Mouse (Mus musculus) heart, embryonic 16.5 days (tissue): Measurements from ENCODE around the gene Ambra1. TPM values are rescaled to one million over a fixed set of nuclear protein-coding genes. Genes with fewer than 3 reads are reported as not detected.

Source experiments
- ATAC-seq: fragments of 200-750 bp; cut with Nextera tagmentation; replicated peaks from 2 replicates; pipeline ENCODE4 v1.8.0; 2017; ENCODE audit warnings: moderate number of reproducible peaks; ENCODE audit not compliant: insufficient read depth, low FRiP score; ENCODE audit errors: extremely low read depth
- H3K27ac ChIP-seq: fragments of 300-500 bp; sonication (generic); 2 replicates; pipeline ENCODE4 v1.5.1; 2014; ENCODE audit warnings: mild to moderate bottlenecking, low read length, control low read depth, moderate library complexity
- H3K27me3 ChIP-seq: fragments of 300-500 bp; sonication (generic); 2 replicates; pipeline ENCODE4 v1.6.1; 2014; ENCODE audit warnings: low read length, mixed read lengths; ENCODE audit not compliant: control insufficient read depth, insufficient read depth
- H3K36me3 ChIP-seq: fragments of 300-500 bp; sonication (generic); 2 replicates; pipeline ENCODE4 v1.6.1; 2014; ENCODE audit not compliant: control insufficient read depth, insufficient read depth
- H3K4me1 ChIP-seq: fragments of 300-500 bp; sonication (generic); 2 replicates; pipeline ENCODE4 v1.6.1; 2014; ENCODE audit warnings: low read length, mixed read lengths; ENCODE audit not compliant: control insufficient read depth, insufficient read depth
- H3K4me2 ChIP-seq: fragments of 300-500 bp; sonication (generic); 2 replicates; pipeline ENCODE4 v1.6.1; 2014; ENCODE audit warnings: low read depth, mild to moderate bottlenecking, control low read depth, low read length
- H3K4me3 ChIP-seq: fragments of 300-500 bp; sonication (generic); 2 replicates; pipeline ENCODE4 v1.5.1; 2014; ENCODE audit warnings: mild to moderate bottlenecking, control low read depth, low read length
- H3K9ac ChIP-seq: fragments of 300-500 bp; sonication (generic); 2 replicates; pipeline ENCODE4 v1.6.1; 2014; ENCODE audit warnings: low read length, control low read depth
- H3K9me3 ChIP-seq: fragments of 300-500 bp; sonication (generic); replicated peaks from 2 replicates; pipeline ENCODE4 v1.6.1; 2016; ENCODE audit warnings: low read length; ENCODE audit not compliant: control insufficient read depth
- WGBS: fragments of 180-500 bp; shearing (Covaris S2); extraction: QIAGEN DNeasy Blood & Tissue Kit; methylation state at CpG from one replicate; pipeline ENCODE4 v1.1.7; 2014; 5-methylcytosine and 5-hydroxymethylcytosine counted together
- polyA plus RNA-seq: library from polyadenylated mRNA; unstranded; fragments of >200 nt; fragmentation: Nextera tagmentation; extraction: Ambion mirVana; gene quantifications from 2 replicates; pipeline ENCODE4 v1.2.1, GENCODE M21; 2015

Ambra1 gene
- polyA plus RNA-seq, 1 experiment from 2014 or later = 11.3 TPM

GRCm38 (mm10) chr2:91834272-91834671 is 104.3 kb downstream of the Ambra1 start:
- no peak overlapping the region for H3K9ac ChIP-seq

GRCm38 (mm10) chr2:91835031-91835430 is 105.1 kb downstream of the Ambra1 start:
- ATAC-seq = no peak; the same call in 1 of the 2 replicates
- Histone ChIP-seq H3K4me1 (0 out of 2 replicates have a peak, but pooled peaks cover 4% of the 10 kb centered on the region), H3K4me2 (no peak overlapping the region), H3K9me3 (no peaks in the 10 kb centered on the region), H3K36me3 (no peaks in the 10 kb centered on the region), H3K27ac (no peak overlapping the region), H3K4me3 (no peak overlapping the region), H3K27me3 (no peaks in the 10 kb centered on the region), H3K9ac (no peak overlapping the region)
- 62% methylated on average over 1 of the region's 1 CpGs for WGBS

More at GRCm38 (mm10) chr2:91834272-91834671, 104.3 kb downstream of the Ambra1 start:
- Histone ChIP-seq H3K36me3 (no peaks in the 10 kb centered on the region), H3K4me2 (no peak overlapping the region), H3K4me3 (no peak overlapping the region), H3K4me1 (0 out of 2 replicates have a peak, but pooled peaks cover 4% of the 10 kb centered on the region), H3K27me3 (no peaks in the 10 kb centered on the region), H3K9me3 (no peaks in the 10 kb centered on the region), H3K27ac (no peak overlapping the region)
- WGBS = 60% methylated on average over 1 of the region's 1 CpGs
- ATAC-seq = no peak

GRCm38 (mm10) chr2:91835631-91836030 is 105.7 kb downstream of the Ambra1 start:
- no peak for ATAC-seq
- Histone ChIP-seq H3K4me3 (no peak overlapping the region), H3K4me2 (no peak overlapping the region), H3K9me3 (no peaks in the 10 kb centered on the region), H3K27me3 (no peaks in the 10 kb centered on the region), H3K9ac (no peak overlapping the region), H3K36me3 (no peaks in the 10 kb centered on the region), H3K27ac (no peak overlapping the region), H3K4me1 (0 out of 2 replicates have a peak, but pooled peaks cover 4% of the 10 kb centered on the region)
- WGBS = 66% methylated on average over 3 of the region's 3 CpGs

GRCm38 (mm10) chr2:91844085-91844484 is 114.2 kb downstream of the Ambra1 start:
- H3K4me1 ChIP-seq = peaks cover 4% of the 10 kb centered on the region; the same call in 1 of the 2 replicates
- ATAC-seq = no peak
- no peaks in the 10 kb centered on the region for H3K9me3 ChIP-seq
- 87% methylated on average over 1 of the region's 1 CpGs for WGBS
- no peak overlapping the region for H3K9ac ChIP-seq
- H3K4me3 ChIP-seq = no peak overlapping the region
- H3K4me2 ChIP-seq = no peak overlapping the region
- 0 out of 2 replicates have a peak, but pooled peaks cover 2% of the 10 kb centered on the region for H3K36me3 ChIP-seq
- H3K27me3 ChIP-seq = no peaks in the 10 kb centered on the region
- H3K27ac ChIP-seq = no peak overlapping the region

GRCm38 (mm10) chr2:91852446-91853191 is 122.7 kb downstream of the Ambra1 start:
- Histone ChIP-seq H3K4me2 (no peak overlapping the region), H3K4me3 (no peak overlapping the region), H3K36me3 (0 out of 2 replicates have a peak, but pooled peaks cover 2% of the 10 kb centered on the region), H3K27ac (no peak overlapping the region), H3K9me3 (no peaks in the 10 kb centered on the region), H3K27me3 (no peaks in the 10 kb centered on the region), H3K4me1 (no peaks in the 10 kb centered on the region), H3K9ac (no peak overlapping the region)
- no peak for ATAC-seq
- WGBS = 71% methylated on average over 2 of the region's 2 CpGs

GRCm38 (mm10) chr2:91854575-91854974 is 124.6 kb downstream of the Ambra1 start:
- H3K9me3 ChIP-seq = no peaks in the 10 kb centered on the region
- H3K27me3 ChIP-seq = no peaks in the 10 kb centered on the region
- no peak overlapping the region for H3K4me3 ChIP-seq
- ATAC-seq = no peak
- no peak overlapping the region for H3K9ac ChIP-seq
- no peak overlapping the region for H3K4me2 ChIP-seq
- H3K4me1 ChIP-seq = no peaks in the 10 kb centered on the region
- no peak overlapping the region for H3K27ac ChIP-seq
- H3K36me3 ChIP-seq = no peaks in the 10 kb centered on the region
- 89% methylated on average over 6 of the region's 6 CpGs for WGBS

GRCm38 (mm10) chr2:91856958-91857357 is 127.0 kb downstream of the Ambra1 start:
- no peak overlapping the region for H3K9ac ChIP-seq
- ATAC-seq = no peak
- WGBS = 92% methylated on average over 3 of the region's 3 CpGs
- no peaks in the 10 kb centered on the region for H3K27me3 ChIP-seq
- H3K4me1 ChIP-seq = no peaks in the 10 kb centered on the region
- H3K9me3 ChIP-seq = no peaks in the 10 kb centered on the region
- no peak overlapping the region for H3K4me3 ChIP-seq
- no peaks in the 10 kb centered on the region for H3K36me3 ChIP-seq
- H3K27ac ChIP-seq = no peak overlapping the region
- no peak overlapping the region for H3K4me2 ChIP-seq

- H3K4me3 ChIP-seq = no peak overlapping the region
- H3K4me1 ChIP-seq = no peaks in the 10 kb centered on the region
- 73% methylated on average over 4 of the region's 4 CpGs for WGBS
- no peak for ATAC-seq
- H3K27me3 ChIP-seq = no peaks in the 10 kb centered on the region
- H3K9ac ChIP-seq = no peak overlapping the region
- H3K4me2 ChIP-seq = no peak overlapping the region
- H3K27ac ChIP-seq = no peak overlapping the region
- no peaks in the 10 kb centered on the region for H3K36me3 ChIP-seq
- H3K9me3 ChIP-seq = no peaks in the 10 kb centered on the region
These were observed 129.5 kb downstream of the Ambra1 start for GRCm38 (mm10) chr2:91859423-91859822.

- no peaks in the 10 kb centered on the region for H3K27me3 ChIP-seq
- H3K4me3 ChIP-seq = no peak overlapping the region
- peaks cover under 1% of the 10 kb centered on the region; the same call in 1 of the 2 replicates for H3K36me3 ChIP-seq
- 0 out of 2 replicates have a peak, but pooled peaks cover 2% of the 10 kb centered on the region for H3K4me1 ChIP-seq
- H3K4me2 ChIP-seq = no peak overlapping the region
- no peak overlapping the region for H3K9ac ChIP-seq
- H3K27ac ChIP-seq = no peak overlapping the region
- H3K9me3 ChIP-seq = no peaks in the 10 kb centered on the region
- ATAC-seq = no peak; the same call in 1 of the 2 replicates
- 49% methylated on average over 8 of the region's 8 CpGs for WGBS
These were observed 140.8 kb downstream of the Ambra1 start for GRCm38 (mm10) chr2:91870754-91871153.
